In the genomic region with DNA sequence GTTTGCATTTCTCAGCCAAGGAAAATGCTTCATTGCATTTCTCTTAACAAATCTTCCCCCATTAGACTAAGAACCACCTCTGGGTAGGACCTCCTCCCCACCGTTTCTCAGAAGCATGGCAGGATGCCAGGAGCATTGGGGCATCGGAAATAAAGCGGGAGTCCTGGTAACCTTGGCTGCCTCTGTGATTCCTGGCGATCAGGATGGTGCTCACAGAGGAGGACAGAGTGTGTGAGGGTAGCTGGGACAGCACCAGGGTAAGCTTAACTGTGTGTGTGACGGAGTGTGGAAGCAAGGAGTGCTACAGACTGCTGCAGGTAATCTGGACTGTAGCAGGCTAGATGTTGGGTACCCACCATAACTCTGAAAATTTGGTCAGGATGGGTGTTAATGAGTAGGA, we compare ENCODE assay signal across 16 mouse cellular contexts.
DNase-seq lines count a peak whose midpoint lies in the region; ATAC-seq and TF ChIP-seq lines count a peak whose summit lies in the region.
"Had no signal": no experiment of that assay in that cellular context is flagged by ENCODE, and none has a peak within 500 bp of the region (broad histone marks: within the 10 kb centered on the region; RNA-seq: fewer than 3 reads in every experiment).

No protein-coding gene starts in this region.

- no peaks in the 10 kb centered on the region for H3K27me3 ChIP-seq in kidney, adult 2 months (replicated peaks; ENCODE audit: control insufficient read depth, insufficient read depth, low read length)
- no peaks in the 10 kb centered on the region for H3K27me3 ChIP-seq in midbrain, postnatal 0 days (ENCODE audit: insufficient read depth, low read length)
- H3K27me3 ChIP-seq: limb, embryonic 15.5 days; lung, embryonic 15.5 days had no signal

- no peak overlapping the region for H3K4me3 ChIP-seq in kidney, adult 2 months (ENCODE audit: insufficient read depth, low read depth, low read length)
- no peak overlapping the region for H3K4me3 ChIP-seq in midbrain, postnatal 0 days (ENCODE audit: low read depth, low read length)
- H3K4me3 ChIP-seq: erythroblast, embryonic 14.5 days; gastrocnemius, adult 2 months; heart, adult 2 months; limb, embryonic 15.5 days; lung, embryonic 15.5 days had no signal

- ATAC-seq in midbrain, postnatal 0 days (ENCODE audit: low FRiP score) = no peak

- no peak overlapping the region for H3K27ac ChIP-seq in kidney, adult 2 months (ENCODE audit: insufficient read depth, low read depth, low read length)
- H3K27ac ChIP-seq in midbrain, postnatal 0 days (ENCODE audit: low read depth, low read length) = no peak overlapping the region
- H3K27ac ChIP-seq: gastrocnemius, adult 2 months; heart, adult 2 months; limb, embryonic 15.5 days; lung, embryonic 15.5 days had no signal

- no peaks in the 10 kb centered on the region for H3K36me3 ChIP-seq in kidney, adult 2 months (ENCODE audit: control insufficient read depth, insufficient read depth, low read length)
- H3K36me3 ChIP-seq in midbrain, postnatal 0 days (ENCODE audit: insufficient read depth, low read length) = no peaks in the 10 kb centered on the region
- H3K36me3 ChIP-seq: limb, embryonic 15.5 days; lung, embryonic 15.5 days had no signal

- H3K4me1 ChIP-seq in kidney, adult 2 months (ENCODE audit: control insufficient read depth, insufficient read depth, low read length) = no peaks in the 10 kb centered on the region
- H3K4me1 ChIP-seq in midbrain, postnatal 0 days (ENCODE audit: insufficient read depth, low read length) = no peaks in the 10 kb centered on the region
- H3K4me1 ChIP-seq: lung, embryonic 15.5 days had no signal

- no peak for TF ChIP-seq CTCF in kidney, adult 2 months (conservative IDR thresholded peaks at IDR 0.05; ENCODE audit: insufficient read depth, insufficient read length, low read depth, low read length)
- TF ChIP-seq CTCF in midbrain, postnatal 0 days (IDR thresholded peaks at IDR 0.05) = no peak

- no peaks in the 10 kb centered on the region for H3K9me3 ChIP-seq in midbrain, postnatal 0 days (ENCODE audit: low read length)
- H3K9me3 ChIP-seq: limb, embryonic 15.5 days; lung, embryonic 15.5 days had no signal

- no peak overlapping the region for H3K9ac ChIP-seq in midbrain, postnatal 0 days (replicated peaks; ENCODE audit: low read length, poor library complexity, severe bottlenecking)
- H3K9ac ChIP-seq: limb, embryonic 15.5 days; lung, embryonic 15.5 days had no signal

- WGBS in kidney, adult 2 months = 30% methylated on average over 5 of the region's 5 CpGs
- WGBS in midbrain, postnatal 0 days = 58% methylated on average over 5 of the region's 5 CpGs

- no peak for TF ChIP-seq POLR2A in kidney, adult 2 months (IDR thresholded peaks at IDR 0.05; ENCODE audit: low read depth, low read length)

- H3K4me2 ChIP-seq in midbrain, postnatal 0 days (ENCODE audit: low read depth, low read length, poor library complexity, severe bottlenecking) = no peak overlapping the region
- H3K4me2 ChIP-seq: limb, embryonic 15.5 days; lung, embryonic 15.5 days had no signal

- DNase-seq in adrenal gland, postnatal 14 days = peak; percentile 5
- no peak for DNase-seq in adrenal gland, adult 18-20 months (ENCODE audit: low spot score in 2 of 2)
- peak; percentile 1 for DNase-seq in kidney, adult 2 months
- DNase-seq in kidney, adult 8-10 months = no peak
- peak; percentile 48 for DNase-seq in retina, postnatal 1 day
- DNase-seq in retina, embryonic 14.5 days (ENCODE audit: low spot score) = no peak
- DNase-seq in midbrain, postnatal 0 days (ENCODE audit: low spot score) = peak; percentile 65
- DNase-seq in urinary bladder, adult 2 months (ENCODE audit: low spot score) = no peak
- DNase-seq: adrenal gland, adult 2 months; gastrocnemius, adult 2 months; heart, adult 2 months; heart, postnatal 14 days; right cerebral cortex, postnatal 25 days had no signal

Comparison
In these comparisons a context has a peak if more than half of its experiments do, and no peak if none do; other contexts are left out.
1. DNase-seq: peak in adrenal gland, postnatal 14 days (single experiment), kidney, adult 2 months (single experiment), retina, postnatal 1 day (single experiment) and midbrain, postnatal 0 days (single experiment); none in adrenal gland, adult 18-20 months (0 of 2), kidney, adult 8-10 months (0 of 2), retina, embryonic 14.5 days (single experiment) and urinary bladder, adult 2 months (single experiment).